Mouse (Mus musculus): ENCODE results near the gene Gtpbp2.

Gtpbp2 gene

DNA sequence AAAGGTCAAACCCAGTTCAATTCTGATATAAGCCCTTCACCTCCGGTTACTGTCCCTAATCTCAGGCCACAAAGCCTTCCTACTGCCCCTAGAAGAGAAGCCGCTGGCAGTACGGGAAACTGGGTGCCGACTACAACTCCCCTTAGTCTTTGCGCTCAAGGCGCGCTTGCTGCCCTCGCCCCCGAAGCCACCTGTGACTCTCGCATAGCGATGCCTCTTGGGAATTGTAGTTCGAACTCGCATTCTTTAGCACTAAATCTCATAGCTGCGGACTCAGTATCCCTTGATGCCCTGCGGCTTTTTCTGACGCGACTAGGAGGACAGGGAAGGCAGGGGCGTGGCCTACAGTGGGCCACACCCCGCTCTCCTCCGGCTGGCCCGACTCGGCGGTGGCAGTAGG, at the start of gene Gtpbp2:
TSS of gene Gtpbp2 (plus strand) at position 347 of the 400 bp plus-strand sequence.
- peak; percentile 99 for DNase-seq

DNA sequence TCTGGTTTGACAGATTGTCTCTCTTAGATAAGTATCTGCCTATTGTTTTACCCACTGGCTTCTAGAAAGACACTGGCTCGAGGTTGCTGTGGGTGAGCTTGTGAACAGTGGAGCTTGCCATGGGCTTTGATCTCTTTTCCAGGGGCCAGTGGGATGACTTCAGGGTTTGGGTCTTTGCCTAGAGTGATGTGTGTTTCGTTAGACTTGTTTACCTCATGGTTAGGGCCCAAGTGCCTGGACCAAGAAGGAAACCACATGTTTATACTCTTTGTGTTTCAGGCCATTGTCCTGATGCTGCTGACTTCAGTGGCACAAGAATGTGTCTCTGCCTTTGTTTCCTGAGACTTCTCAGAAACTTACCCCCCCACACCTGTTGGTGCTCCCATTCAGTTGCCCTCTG, 45.3 kb upstream of the Gtpbp2 start:
- DNase-seq, result peak; percentile 82

DNA sequence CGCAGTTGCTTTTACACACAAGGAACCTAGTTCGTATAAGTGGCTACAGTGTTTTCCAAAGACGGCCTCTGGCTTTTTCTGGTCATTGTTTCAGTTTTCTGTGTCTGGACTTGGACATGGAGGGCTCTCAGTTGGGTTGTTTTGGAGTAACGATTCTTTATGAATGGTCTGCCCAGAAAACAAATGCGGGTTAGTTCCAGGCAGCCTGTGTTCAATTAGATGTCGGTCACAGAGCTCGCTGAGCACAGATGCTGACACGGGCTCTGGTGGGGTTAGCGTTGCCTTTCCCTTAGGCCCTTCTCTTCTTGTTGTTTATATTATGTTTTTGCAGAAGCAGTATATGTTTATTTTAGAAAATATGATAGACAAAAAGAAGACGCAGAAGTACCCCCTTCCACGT, 44.7 kb upstream of the Gtpbp2 start:
- DNase-seq, result no peak

DNA sequence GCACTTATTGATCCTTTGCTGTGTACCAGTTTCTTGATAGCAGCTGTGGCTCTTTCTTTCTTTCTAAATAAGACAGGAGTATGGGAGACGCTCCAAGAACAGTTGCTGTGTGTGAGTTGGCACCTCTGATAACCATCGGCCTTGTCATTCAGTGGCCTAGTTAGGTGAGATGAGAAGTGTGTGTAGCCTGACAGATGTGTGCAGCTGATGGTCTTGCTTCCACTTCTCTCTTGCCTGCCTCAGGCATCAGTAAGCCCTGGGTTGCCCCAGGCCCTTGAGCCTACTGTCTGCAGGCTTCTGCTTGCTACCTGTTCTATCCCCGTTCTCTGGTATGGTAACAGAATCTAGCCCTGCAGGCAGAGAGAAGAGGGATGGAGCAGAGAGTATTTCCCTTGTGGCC, 44.0 kb upstream of the Gtpbp2 start:
- DNase-seq, result peak; percentile 50

DNA sequence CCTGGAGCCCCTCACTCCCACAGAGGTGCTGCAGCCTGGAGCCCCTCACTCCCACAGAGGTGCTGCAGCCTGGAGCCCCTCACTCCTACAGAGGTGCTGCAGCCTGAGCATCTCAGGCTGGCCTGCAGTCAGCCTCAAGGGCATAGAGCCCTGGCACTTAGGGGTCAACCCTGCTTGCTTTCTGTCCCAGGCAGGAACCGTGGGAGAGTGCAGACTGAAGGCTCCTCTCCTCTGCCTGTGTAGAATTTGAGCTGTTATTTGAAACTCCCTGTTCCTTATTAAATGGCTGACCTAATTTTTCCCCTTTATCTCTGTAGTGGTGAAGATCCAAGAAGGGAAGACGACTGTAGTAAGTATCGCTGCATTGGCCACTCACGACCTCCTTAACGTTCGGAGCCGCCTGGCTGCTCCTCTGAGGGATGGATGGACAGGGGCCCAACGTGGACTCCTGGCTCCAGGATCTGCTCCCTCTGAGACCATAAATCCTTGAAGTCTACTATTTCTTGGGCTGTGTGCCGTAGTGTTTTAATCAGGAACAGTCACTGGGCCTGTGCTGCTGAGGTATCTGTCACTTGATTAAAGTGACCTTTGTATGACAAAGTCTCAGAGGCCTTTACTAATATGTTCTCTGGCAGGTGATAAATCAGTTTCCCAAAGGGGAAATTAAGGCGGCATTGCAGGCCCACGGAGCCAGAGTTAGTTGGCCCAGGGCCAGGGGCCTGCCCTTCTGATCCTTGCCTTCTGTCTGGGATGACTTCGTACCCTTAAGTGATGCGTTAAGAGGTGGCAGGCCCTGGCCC, 43.0 kb upstream of the Gtpbp2 start:
- no peak for DNase-seq

DNA sequence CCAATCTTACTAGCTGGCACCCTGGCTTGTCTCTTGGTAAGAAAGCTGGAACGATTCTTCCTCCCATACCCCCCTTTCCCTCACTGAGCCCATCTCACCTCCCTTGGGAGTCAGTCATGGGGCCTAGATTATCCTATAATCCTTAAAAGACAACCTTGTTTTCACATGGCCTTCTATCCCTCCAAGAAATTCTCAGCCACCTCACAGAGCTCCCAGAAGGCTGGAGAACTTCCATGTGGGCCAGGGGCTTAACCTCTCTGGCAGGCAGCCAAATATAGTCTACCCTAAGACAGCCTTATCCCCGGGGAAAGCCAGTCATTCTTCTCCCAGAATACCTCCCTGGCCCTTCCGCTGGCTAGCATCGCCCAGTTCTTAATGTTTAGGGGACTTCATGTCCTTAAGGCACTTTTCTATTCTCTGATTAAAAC, 42.4 kb upstream of the Gtpbp2 start:
- no peak for DNase-seq

DNA sequence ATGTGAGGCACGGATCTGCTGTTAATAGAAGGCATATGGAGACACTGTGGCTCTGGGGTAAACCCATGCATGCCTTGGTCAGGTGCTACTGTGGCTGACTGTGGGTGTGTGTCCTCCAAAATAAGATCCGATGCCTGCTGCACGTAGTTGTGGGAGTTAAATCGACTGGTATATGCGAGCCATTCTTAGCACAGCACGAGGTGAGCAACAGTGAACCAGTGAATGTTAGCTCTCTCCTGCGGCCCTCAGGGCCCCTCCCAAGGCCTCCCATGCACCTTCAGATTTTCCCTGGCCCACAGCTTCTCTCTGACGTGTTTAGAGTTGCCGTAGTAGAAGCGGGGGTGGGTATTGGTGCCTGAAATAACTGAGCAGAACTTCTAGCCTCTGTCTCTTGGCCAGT, 41.2 kb upstream of the Gtpbp2 start:
- DNase-seq, result no peak

DNA sequence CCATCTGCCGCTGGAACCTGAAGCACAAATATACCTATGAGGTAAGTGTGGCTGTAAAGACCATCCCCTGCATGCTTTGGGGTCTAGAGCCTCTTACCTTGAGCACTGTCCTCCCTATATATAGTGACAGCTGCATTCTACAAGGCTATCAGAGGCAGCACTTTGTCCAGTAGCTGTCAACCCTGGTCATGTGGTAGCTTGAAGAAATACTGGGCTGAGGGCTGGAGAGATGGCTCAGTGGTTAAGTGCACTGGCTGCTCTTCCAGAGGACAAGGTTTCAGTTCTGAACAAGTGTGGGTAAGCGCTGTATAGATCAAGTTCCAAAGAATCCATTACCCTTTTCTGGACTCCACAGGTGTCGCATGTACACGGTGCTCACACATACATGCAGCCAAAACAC, 38.0 kb upstream of the Gtpbp2 start:
- no peak for DNase-seq

DNA sequence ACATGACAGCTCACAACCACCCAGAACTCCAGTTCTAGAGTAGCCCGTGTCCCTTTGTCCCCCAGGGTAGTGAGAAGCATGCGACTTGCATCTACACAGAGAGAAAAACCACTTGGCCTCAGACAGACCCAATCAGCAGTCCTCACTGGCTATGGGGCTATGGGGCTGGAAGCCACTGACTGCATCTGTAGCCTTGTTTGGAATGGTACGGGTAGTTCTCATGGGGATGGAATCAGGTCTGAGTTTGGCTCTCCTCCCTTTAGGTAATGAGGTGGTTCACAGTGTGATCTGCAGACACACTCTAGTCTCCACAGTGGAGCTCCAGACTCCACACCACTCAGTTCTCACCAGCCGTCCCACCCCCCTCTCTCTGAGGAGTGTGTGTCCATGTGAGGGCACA, 37.5 kb upstream of the Gtpbp2 start:
- DNase-seq, result no peak

DNA sequence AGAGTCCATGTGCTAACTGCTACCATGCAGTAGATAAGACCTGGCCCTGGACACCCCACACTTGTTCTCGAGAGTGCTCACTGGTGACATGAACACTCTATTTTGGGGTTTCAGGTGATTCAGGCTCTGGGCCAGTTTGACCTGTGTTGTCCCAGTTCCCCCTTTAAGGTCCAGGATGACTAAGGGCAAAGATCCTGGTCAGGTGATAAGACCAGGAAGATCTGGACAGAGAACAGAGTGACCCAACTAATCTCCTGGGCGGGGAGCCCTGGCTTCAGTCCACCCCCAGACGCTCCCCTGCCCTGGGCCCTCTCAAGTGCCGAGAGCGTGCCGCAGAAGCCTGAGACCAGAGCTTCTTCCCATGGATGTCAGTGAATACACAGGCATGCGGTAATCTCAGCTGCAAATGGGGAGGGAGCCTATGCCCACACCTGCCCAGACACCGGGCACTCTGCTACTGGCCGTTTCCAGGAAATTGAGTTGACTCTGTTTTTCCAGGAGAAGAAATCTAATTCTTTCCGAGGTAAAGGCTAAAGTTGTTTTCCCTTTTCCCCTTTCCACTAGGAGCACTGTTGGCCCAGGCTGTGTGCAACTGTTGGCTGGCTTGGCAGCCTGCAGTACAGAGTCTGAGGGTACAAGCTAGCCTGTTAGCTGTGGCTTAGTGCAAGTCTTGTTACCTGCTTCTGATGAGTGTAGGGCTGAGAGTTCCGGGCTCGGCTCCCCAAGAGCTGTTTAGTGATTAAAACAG, 36.7 kb upstream of the Gtpbp2 start:
- no peak for DNase-seq

DNA sequence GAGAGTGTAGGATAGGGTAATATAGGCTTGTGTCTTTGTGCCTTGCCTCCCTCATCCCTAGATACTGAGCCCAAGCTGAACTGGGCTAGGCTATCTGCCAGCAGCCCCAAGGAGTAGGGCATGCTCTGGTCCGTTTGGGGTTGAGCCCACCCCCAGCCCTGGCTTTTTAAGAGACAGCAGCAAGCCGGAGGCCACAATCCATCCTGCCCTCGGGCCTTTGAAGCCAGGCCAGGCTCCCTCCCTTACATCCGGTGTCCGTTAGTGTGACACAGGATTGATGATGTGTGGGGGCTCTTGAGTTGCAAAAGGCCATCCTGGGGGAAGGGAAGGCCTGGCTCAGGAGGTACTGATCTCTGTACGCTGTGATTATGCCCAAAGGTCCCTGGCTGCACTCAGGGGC, 34.2 kb upstream of the Gtpbp2 start:
- DNase-seq, result peak; percentile 92

DNA sequence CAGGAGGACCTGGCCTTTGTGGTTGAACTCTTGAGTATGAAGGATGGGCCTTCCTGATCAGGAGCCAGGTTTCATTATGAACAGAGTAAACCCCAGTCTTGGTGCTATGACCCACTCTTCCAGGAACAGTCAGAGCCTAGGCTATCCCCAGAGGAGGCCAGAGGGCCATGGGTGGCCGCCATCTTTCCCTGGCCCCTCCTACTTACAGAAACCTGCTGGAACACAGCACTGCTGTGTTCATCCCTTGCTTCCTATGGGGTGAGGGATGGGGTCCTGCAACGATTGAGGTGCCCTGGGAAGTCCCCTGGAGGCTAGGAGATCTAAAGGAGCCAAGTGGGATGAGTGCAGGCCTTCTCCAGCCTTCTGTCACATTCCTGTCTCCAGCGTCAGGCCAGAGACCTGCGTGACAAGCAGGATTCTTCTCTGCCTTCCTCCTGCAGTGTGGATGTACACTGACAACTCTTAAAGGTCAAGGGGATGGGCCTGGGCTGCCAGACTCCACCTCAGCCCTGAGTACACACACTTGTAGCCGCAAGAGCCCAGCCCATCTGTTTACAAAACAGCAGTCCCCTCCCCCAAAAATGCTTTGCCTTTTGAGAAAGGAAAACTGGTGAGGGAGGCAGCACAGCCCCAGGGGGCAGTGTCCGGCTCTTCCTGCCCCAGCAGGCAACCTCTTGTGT, 32.9 kb upstream of the Gtpbp2 start:
- peak; percentile 46 for DNase-seq

DNA sequence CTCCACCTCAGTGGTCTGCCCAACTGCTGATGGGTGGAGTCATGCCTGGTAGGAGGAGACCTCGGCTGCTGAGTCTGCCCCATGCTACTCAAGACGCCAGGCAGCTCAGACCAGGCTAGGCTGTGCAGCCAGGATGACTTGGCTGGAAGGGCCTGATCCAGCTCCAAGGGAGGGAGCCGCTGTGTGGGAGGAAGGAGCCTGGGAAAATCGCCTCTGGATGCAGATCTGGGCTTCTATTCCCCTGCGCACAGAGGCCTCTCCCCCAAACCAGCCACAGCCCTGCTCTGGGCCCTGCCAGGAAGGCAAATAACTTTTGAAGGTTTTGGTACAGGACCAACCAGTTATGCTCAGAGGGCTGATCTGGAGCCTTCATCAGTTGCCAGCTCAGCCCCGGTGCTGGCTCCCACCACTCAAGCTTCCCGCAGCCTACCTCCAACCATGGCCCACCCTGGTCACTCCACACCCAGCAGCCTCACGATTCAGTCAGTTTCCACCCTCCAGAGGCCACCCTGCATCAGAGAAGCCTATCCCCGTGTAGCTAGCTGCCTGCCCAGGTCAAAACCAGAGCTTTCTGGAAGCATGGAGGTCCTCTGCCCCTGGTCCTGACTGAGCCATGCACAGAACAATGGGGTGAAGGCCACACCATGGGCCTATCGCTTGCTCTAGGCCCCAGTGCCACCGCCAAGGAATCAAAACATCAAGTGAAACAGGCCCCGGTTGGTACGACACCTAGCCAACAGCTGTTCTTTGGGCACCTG, 30.9 kb upstream of the Gtpbp2 start:
- peak; percentile 80 for DNase-seq

DNA sequence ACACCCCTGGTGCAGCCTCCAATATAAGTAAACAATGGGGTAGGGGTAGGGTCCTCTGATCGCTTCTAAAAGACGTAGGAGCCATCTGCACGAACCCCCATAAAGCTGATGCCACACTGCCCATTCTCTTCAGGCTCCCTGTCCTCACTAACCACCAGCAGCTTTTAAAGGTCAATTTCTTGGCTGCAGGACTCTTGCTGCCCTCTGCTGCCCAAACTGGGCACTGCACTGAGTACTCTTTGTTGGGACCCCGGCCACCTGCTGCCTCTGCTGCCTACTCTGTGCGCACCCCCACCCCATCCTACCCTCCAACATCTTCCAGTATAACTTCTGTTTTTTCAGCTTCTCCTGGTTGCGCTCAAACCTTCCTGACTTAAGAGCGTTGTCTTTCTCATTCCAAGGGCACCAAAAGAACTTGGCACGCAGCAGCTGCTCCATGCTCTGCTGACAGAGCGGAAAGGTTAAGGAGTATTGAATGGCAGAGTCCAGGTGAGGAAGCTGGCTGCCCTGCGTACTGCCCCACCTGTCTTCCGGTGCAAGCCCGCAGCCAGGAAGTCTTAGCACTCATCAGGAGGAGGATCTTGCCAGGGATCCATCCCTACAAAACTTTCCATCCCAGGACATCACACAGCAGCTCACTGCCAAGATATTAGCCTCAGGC, 28.6 kb upstream of the Gtpbp2 start:
- DNase-seq, result peak; percentile 86

DNA sequence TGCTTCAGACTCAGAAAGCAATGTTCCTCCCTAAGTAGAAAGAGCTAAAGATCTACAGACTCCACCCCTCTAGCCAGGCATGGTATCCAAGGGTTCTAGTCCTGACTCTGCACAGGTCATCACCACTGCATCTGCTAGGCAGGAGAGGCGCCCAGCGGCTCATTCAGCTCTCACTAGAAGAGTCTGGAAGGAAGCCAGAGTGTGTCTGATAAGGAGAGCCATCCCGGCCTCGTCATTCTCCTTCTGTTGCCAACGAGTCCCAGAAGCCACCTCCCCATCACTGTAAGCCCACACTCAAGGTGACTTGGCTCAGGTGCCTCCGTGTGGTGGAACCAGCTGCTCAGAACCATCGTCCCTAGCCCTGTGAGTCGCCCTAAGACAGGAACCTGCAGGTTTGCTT, 28.0 kb upstream of the Gtpbp2 start:
- no peak for DNase-seq

DNA sequence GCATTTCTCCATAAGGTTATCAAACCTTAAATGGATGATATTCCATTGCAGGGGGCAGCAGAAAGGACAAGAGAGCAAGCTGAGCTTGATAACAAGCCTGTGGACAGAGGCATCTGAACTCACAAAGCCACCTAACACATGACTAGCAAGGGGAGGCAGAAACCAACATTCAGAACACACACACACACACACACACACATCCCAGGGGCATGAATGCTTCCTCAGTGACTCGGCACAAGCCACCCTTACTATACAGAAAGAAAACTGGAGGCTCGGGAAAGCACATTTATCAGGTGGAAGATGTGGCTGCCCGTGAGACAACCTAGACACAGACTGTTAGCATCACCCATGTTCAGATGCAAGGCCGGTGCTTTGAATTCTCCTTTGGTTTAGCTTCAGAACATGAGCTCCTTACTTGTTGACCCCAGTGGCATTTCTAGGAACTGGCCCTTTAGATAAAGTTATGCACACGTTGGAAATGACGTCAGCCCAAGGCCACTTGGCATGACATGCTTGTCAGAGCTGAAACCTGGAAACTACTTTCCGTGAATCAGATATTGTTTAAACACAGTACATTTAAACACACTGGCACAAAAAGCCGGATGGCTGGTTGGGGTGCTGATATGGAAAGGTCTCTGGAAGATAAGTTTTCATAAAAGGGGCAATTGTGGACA, 22.1 kb upstream of the Gtpbp2 start:
- peak; percentile 58 for DNase-seq

DNA sequence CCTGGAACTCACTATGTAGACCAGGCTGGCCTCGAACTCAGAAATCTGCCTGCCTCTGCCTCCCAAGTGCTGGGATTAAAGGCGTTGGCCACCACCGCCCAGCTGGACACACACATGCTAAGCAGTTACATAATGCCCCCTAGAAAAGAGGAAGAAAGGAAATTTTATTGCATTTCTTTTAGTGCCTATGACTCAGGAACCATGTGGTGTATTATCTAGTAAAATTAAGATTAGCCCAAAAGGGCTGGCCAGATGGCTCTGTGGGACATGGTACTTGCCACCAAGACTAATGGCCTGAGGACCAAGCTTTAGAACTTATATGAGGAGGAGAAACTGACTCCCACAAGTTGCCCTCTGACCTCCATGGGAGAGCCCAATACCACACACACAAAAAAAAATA, 21.0 kb upstream of the Gtpbp2 start:
- DNase-seq, result no peak

DNA sequence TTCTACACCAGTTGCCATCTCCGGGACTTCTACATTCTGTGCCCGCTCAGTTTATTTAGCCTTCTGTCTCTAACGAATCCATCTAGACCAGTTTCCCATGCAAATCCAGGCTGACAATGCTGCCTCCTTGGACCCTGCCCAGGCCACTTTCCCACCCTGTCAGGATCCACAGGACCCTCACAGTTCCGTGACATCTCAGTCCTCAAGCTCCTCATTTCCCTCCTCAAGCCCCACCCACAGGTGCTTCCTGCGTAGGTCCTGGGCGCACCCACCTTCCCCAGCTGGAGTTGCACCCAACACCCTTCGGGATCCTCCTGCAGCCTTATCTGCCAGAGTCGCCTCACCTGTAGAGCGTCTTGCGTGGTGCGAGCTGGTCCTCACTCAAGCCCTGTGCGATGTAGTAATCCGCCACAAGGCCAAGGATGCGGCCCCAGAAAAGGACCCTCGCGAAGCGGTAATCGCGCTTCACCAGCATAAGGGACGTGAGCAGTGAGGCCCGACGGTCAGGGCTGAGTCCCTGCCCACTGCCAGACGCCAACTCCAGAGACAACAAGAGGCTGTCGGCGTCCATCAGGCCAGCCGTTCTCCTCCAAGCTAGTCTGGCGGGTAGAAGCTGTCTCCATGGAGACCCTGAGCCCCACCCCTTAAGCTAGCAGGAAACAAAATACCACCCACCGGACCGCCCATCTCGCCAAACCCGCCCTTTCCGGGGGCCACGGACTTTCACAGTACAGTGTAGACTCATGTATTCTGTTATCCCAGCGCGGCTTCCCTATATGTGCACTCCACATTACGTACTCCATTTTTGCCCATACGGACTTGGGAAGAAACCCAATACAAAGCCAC, 17.0 kb upstream of the Gtpbp2 start, which contains the start of gene Rsph9:
TSS of gene Rsph9 (minus strand) at position 639 of the 846 bp plus-strand sequence.
- DNase-seq, result peak; percentile 96

DNA sequence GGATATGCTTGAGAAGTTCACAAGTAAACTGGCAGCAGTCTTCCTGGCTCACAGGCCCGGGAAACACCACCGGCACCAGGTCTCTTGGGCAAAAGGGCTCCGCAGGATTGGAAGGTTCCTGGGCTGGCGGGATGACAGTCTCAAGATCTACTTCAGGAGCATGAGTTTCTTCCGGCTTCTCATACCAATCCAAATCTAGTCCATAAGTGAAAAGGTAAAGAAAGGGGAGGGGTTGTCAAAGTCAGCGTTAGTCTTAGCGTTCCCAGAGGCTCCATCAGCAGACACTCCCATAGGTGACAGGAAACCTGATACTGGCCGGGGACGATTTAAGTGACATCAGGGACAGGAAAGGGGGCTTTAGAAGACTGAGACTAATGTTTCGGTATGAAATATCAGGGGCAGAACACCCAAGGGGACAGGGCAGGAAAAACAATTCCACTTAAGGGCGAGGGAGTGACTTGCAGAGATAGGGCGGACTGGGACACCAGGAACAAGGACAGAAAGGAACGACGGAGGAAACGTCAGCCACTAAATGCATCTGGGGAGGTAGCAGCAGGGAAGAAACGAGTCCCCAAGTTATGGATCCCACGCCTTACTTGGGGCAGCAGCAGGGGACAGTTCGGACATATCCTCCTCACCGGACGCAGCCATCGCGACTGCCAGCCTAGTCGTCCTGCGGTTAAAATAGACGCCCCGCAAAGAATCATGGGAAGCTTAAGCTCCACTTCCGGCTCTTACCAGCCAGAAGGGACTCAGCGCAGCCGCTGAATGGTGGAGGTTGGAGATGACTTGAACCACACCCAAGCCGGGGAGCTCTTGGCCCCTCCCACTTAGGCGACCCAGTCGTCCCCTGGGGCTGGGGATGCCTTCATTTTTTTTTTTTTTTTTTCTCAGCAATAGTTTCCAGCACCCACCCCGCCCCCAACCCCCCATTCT, 7.7 kb upstream of the Gtpbp2 start, which contains the start of gene Mad2l1bp:
TSS of gene Mad2l1bp (minus strand) at position 707 of the 936 bp plus-strand sequence.
- peak; percentile 97 for DNase-seq

All from lung, postnatal 10 days (tissue).